In the genomic region with DNA sequence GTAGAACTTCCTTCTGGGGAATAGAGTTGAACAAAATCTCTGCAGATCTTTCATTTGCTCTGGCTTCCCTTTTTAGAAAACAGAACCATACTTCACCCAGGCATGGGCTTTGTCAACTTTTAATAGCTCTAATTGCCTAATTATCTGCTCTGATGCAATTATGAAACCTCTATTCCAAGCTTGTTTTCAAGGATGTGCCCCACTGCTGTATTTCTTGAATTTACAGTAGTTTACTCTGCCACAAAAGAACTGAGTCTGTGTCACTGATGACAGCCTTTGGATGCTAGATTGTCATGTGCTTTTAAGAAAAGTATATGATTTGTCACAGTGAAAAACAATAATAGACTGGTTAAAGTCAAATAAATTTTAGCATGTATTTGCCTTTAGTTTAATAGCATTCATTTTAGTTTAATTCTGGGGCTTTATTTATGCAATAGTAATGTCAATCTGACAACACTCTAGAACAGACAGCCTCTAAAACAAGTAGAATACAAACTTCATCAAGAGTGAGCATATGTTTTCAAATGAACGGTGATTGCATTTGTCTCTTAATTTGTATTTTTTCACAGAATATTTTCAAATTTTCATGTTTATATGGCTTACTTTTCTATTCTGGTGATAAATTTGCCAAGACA, we compare ENCODE assay signal across 19 mouse cellular contexts.
"Had no signal": no experiment of that assay in that cellular context is flagged by ENCODE, and none has a peak within 500 bp of the region (broad histone marks: within the 10 kb centered on the region; RNA-seq: fewer than 3 reads in every experiment).

No protein-coding gene starts in this region.

- H3K27me3 ChIP-seq: lung, embryonic 15.5 days; megakaryocyte, embryonic 14.5 days; midbrain, embryonic 13.5 days; midbrain, embryonic 15.5 days; neural tube, embryonic 12.5 days had no signal

- H3K27ac ChIP-seq: lung, embryonic 15.5 days; macrophage; midbrain, embryonic 13.5 days; midbrain, embryonic 15.5 days; neural tube, embryonic 12.5 days had no signal

- H3K4me2 ChIP-seq: lung, embryonic 15.5 days; midbrain, embryonic 11.5 days; midbrain, embryonic 13.5 days; midbrain, embryonic 15.5 days; neural tube, embryonic 12.5 days had no signal

- H3K9ac ChIP-seq: liver, postnatal 0 days; lung, embryonic 15.5 days; midbrain, embryonic 13.5 days; midbrain, embryonic 15.5 days; neural tube, embryonic 12.5 days had no signal

- DNase-seq: liver, postnatal 0 days; lung, adult 2 months; lung, postnatal 14 days; lung, postnatal 36 days; right cerebral cortex, adult 18-20 months; right cerebral cortex, postnatal 25 days; right cerebral cortex, postnatal 4 days; spleen, adult 18-20 months; thymus, adult 18-20 months; thymus, postnatal 14 days; thymus, postnatal 36 days had no signal

- H3K9me3 ChIP-seq: lung, embryonic 15.5 days; megakaryocyte, embryonic 14.5 days; midbrain, embryonic 13.5 days; midbrain, embryonic 15.5 days; neural tube, embryonic 12.5 days had no signal

- H3K4me3 ChIP-seq: lung, embryonic 15.5 days; megakaryocyte, embryonic 14.5 days; midbrain, embryonic 13.5 days; midbrain, embryonic 15.5 days; neural tube, embryonic 12.5 days had no signal

- H3K4me1 ChIP-seq: lung, embryonic 15.5 days; megakaryocyte, embryonic 14.5 days; midbrain, embryonic 15.5 days; neural tube, embryonic 12.5 days had no signal

- ATAC-seq: liver, postnatal 0 days; lung, postnatal 0 days; midbrain, embryonic 13.5 days; midbrain, embryonic 15.5 days had no signal

- H3K36me3 ChIP-seq: lung, embryonic 15.5 days; midbrain, embryonic 13.5 days; midbrain, embryonic 15.5 days; neural tube, embryonic 12.5 days had no signal
